Mouse (Mus musculus): Measurements from ENCODE around the gene Hist1h4i.
A peak's percentile ranks its signal among the peaks of the same experiment; 100 is the strongest.

Hist1h4i gene

GRCm38 (mm10) chr13:22036986-22037385 lies 4.2 kb downstream of the Hist1h4i start:
- DNase-seq (ENCODE audit: low spot score), result no peak

- no peak for DNase-seq (ENCODE audit: low spot score)
These were observed 4.8 kb downstream of the Hist1h4i start for GRCm38 (mm10) chr13:22036149-22036956.

- DNase-seq (ENCODE audit: low spot score), result peak; percentile 73
These were observed 5.7 kb downstream of the Hist1h4i start, which contains the start of the genes Hist1h2ah and Hist1h2bk for GRCm38 (mm10) chr13:22035267-22036148. Hist1h2ah (minus strand) TSS chr13:22035568. Hist1h2bk (plus strand) TSS chr13:22035870.

- DNase-seq (ENCODE audit: low spot score), result no peak
These were observed 6.5 kb downstream of the Hist1h4i start for GRCm38 (mm10) chr13:22034443-22035266.

GRCm38 (mm10) chr13:22033741-22034442 lies 7.3 kb downstream of the Hist1h4i start:
- no peak for DNase-seq (ENCODE audit: low spot score)

GRCm38 (mm10) chr13:22030493-22030892 lies 10.7 kb downstream of the Hist1h4i start:
- no peak for DNase-seq (ENCODE audit: low spot score)

- no peak for DNase-seq (ENCODE audit: low spot score)
These were observed 11.2 kb downstream of the Hist1h4i start for GRCm38 (mm10) chr13:22029928-22030327.

- peak; percentile 97 for DNase-seq (ENCODE audit: low spot score)
These were observed 12.3 kb downstream of the Hist1h4i start for GRCm38 (mm10) chr13:22028673-22029460.

- peak; percentile 87 for DNase-seq (ENCODE audit: low spot score)
These were observed 14.8 kb downstream of the Hist1h4i start for GRCm38 (mm10) chr13:22026058-22027031.

- peak; percentile 62 for DNase-seq (ENCODE audit: low spot score)
These were observed 18.9 kb downstream of the Hist1h4i start for GRCm38 (mm10) chr13:22022241-22022640.

- DNase-seq (ENCODE audit: low spot score), result no peak
These were observed 19.6 kb downstream of the Hist1h4i start for GRCm38 (mm10) chr13:22021581-22021980.

GRCm38 (mm10) chr13:22020901-22021339 lies 20.2 kb downstream of the Hist1h4i start:
- DNase-seq (ENCODE audit: low spot score), result peak; percentile 57

- no peak for DNase-seq (ENCODE audit: low spot score)
These were observed 21.0 kb downstream of the Hist1h4i start for GRCm38 (mm10) chr13:22019934-22020835.

- no peak for DNase-seq (ENCODE audit: low spot score)
These were observed 25.4 kb downstream of the Hist1h4i start for GRCm38 (mm10) chr13:22015479-22016450.

- DNase-seq (ENCODE audit: low spot score), result no peak
These were observed 26.7 kb downstream of the Hist1h4i start for GRCm38 (mm10) chr13:22014411-22014845.

- no peak for DNase-seq (ENCODE audit: low spot score)
These were observed 27.4 kb downstream of the Hist1h4i start for GRCm38 (mm10) chr13:22013716-22014115.

GRCm38 (mm10) chr13:22009642-22010041 lies 31.5 kb downstream of the Hist1h4i start, which contains the start of gene Prss16:
Prss16 (minus strand) TSS chr13:22009742.
- DNase-seq (ENCODE audit: low spot score), result no peak

All from ovary, postnatal 14 days (tissue).